Mouse (Mus musculus) frontal cortex, postnatal 36 days (tissue): Measurements from ENCODE around the gene Rnase13.
A peak's percentile ranks its signal among the peaks of the same experiment; 100 is the strongest.

ENCODE experiments used
- DNase-seq, 2 experiments: peaks; one replicate each; pipeline ENCODE4 v3.0.0; 2022; ENCODE audit warnings: low spot score in 2 of 2

The Rnase13 gene

GRCm38 (mm10) chr14:51913062-51913959 is 9.3 kb downstream of the Rnase13 start:
- DNase-seq: peak; percentile 44 to 58

GRCm38 (mm10) chr14:51912391-51913061 is 10.0 kb downstream of the Rnase13 start:
- no peak for DNase-seq

DNA sequence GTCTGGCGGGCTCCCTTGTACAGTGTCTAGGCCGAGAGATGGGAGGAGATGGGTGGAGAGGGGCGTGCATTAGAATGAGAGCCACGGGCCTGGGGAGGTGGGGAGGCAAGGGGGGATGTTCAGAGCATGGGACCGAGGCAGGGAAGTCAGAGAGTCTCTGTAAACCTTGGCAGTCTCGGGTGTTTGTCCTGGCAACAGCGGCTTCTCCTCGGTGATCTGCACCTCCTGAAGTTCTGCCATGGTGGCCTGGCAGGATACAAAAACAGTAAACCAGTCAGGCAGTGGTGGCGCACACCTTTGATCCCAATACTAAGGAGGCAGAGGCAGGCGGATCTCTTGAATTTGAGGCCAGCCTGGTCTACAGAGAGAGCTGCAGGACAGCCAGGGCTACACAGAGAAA is 11.3 kb downstream of the Rnase13 start:
- DNase-seq: no peak

- DNase-seq: no peak
These were observed 16.5 kb downstream of the Rnase13 start for GRCm38 (mm10) chr14:51906102-51906501.

- no peak for DNase-seq
These were observed 17.9 kb downstream of the Rnase13 start for GRCm38 (mm10) chr14:51904706-51905105.

- no peak for DNase-seq
These were observed 18.8 kb downstream of the Rnase13 start for GRCm38 (mm10) chr14:51903782-51904181.

DNA sequence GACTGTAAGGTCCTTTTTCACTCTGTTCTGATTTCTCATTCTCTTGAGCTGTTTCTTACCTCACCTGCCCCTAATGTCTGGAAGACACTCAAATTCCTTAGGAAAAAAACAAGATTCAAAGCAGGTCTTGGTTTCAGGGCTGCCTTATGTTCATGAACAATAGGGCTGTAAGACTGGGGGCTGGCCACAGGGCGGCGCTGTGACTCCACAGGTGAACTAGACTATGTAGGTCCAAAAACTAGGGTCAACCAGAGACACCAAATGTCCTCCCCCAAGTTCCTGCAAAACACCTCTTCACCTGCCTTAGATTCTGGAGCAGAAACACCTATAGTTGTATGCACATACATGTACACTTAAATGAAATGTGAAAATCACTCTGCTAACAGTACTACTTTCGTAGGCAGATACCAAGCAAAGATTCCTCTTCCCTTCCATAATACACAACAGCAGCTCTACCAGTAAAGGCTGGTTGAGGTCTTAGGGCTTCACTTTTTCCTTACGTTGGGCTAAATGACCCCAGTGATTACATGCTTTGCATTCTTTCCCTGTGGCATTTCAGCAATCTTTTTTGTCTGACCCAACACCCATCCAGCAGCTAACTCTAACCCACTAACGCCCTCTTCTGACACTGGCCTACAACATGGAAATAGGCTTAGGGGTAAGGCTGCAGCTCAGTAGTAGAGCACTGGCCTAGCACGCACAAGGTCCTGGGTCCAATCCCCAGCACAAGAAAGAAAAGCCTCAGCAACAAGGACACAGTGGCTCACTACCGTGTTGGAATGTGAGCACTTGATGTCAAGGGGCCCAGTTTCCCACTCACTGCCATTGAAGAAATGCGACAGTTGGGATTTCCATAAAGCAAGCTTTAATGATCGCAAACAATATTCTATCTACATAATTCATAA is 19.5 kb downstream of the Rnase13 start:
- peak; percentile 75 for DNase-seq

DNA sequence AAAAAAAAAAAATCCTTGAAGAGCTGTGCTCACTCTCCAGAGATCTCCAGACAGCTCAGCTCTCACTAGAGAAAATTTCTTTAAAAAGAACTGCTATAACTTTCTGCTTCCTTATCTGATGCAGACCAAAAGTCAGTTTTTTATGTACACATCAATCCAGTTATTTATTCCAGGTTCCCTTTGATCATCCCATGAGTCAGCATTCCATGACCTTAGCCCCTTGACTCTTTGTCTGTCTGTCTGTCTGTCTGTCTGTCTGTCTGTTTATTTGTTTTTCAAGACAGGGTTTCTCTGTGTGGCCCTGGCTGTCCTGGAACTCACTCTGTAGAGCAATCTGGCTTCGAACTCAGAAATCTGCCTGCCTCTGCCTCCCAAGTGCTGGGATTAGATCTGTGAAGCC is 23.2 kb downstream of the Rnase13 start:
- DNase-seq: no peak

GRCm38 (mm10) chr14:51896539-51897170 is 25.9 kb downstream of the Rnase13 start:
- DNase-seq: no peak

DNA sequence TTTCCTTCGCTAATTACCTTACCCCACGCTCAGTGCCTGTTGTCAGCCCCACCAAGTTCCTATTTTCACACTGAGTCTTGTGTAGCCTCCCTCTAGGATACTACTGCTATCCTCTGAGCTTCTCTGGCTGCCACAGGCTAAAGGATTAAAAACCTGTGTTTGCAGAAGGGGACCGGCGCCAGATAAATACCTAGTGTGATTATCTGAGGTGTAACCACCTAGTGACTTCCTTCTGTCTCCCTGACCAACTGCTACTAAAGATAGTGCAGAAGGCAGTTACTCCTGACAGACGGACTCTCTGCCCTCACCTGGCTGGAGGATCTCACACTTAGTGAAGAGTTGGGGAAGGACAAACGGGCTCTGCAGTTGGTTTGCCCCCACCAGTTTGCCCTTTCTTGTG is 26.6 kb downstream of the Rnase13 start:
- DNase-seq: no peak

DNA sequence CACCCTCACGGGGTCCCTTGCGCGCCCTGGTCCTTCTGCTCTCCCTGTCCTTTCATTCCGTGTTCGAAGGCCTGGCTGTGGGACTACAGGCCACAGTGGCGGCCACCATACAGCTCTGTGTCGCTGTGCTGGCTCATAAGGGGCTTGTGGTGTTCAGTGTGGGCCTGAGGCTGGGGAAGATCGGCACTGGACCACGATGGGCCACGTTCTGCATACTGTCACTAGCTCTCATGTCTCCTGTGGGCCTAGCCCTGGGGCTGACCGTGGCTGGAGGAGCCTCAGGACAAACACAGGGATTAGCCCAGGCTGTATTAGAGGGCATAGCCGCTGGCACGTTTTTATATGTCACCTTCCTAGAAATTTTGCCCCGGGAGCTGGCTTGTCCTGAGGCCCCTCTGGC is 27.5 kb downstream of the Rnase13 start:
- DNase-seq: no peak

DNA sequence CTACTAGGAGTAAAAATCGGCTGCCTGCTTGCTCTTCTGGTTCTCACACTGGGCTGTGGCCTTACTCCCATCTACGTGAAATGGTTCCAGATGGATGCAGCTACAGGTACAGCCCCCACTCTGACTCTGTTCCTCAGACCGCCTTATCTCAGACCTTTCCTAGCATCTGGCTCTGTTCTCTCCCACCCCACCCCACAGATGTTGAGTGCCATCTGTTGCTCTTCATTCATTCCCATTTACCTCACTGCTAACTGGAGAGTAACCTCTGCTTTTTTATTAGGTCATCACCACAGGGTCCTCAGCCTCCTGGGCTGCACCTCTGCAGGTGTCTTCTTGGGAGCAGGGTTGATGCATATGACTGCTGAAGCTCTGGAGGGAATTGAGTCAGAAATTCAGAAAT is 28.8 kb downstream of the Rnase13 start:
- DNase-seq: no peak

- DNase-seq: no peak
These were observed 29.3 kb downstream of the Rnase13 start for GRCm38 (mm10) chr14:51893094-51893794.

DNA sequence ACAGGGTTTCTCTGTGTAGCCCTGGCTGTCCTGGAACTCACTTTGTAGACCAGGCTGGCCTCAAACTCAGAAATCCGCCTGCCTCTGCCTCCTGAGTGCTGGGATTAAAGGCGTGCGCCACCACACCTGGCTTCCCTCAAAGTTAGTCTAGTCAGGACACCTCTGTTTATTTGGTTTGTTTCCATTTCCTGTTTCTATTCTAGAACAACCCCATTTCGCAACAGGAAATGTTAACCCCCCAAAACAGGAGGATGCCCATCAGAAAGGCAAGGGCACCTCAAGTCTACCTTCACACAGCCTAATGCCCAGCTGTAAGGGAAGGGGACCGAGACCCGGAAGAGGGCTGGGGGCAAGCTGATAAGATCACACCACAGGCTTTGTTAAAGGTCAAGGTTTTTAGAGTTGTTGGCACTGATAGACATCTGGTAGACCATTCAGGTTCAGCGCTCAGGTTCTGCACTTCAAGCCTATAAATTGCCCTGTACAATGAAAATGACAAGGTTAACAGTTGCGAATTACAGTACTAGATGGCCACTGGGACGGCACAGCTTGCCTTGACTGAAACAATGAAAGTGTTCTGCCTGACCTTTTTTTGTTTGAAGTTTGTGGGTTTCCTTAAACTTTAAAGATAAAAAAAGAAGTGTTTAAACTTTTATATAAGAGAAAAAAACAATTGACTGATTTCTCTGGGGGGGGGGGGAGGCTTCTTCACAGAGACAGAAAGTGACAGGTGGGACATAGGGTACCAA is 30.2 kb downstream of the Rnase13 start, which contains the start of gene Slc39a2:
Gene Slc39a2, plus strand, starts transcription at position 699 of the 749 bp plus-strand sequence.
- no peak for DNase-seq

GRCm38 (mm10) chr14:51889833-51890232 is 32.7 kb downstream of the Rnase13 start:
- DNase-seq: no peak

- DNase-seq: no peak
These were observed 36.5 kb downstream of the Rnase13 start for GRCm38 (mm10) chr14:51886051-51886450.

GRCm38 (mm10) chr14:51884598-51885331 is 37.8 kb downstream of the Rnase13 start, which contains the start of gene Mettl17:
Gene Mettl17, plus strand, starts transcription at chr14:51884842.
- DNase-seq: peak; percentile 86 to 93

GRCm38 (mm10) chr14:51884031-51884544 is 38.5 kb downstream of the Rnase13 start:
- no peak for DNase-seq

DNA sequence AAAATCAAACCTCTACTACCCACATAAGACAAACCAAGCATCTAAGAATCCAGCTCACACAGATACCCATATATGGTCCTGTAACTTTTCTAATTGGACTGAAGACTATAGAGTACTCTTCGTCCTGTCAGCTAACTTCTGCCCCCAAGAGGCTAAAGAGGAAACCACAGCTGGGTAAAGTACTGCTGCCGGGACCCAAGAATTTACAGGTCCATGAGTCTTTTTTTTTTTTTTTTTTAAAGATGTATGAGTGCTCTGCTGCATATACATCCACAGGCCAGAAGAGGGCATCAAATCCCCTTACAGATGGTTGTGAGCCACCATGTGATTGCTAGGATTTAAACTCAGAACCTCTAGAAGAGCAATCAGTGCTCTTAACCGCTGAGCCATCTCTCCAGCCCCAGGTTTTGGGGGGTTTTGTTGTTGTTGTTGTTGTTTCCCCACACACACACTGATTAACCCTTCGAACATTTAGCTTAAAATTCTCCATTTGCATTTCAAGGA is 39.0 kb downstream of the Rnase13 start:
- DNase-seq: peak; percentile 30 to 79
